Mouse (Mus musculus): ENCODE data around the gene Gstm3.
A peak's percentile ranks its signal among the peaks of the same experiment; 100 is the strongest.
"Not testable (repeated sequence)": the region's sequence is repeated elsewhere in the genome, so short reads cannot be mapped to it uniquely, and the experiment has no call there.

The Gstm3 gene

GRCm38 (mm10) chr3:107974237-107974636 lies 5.2 kb upstream of the Gstm3 start:
- DNase-seq (ENCODE audit: low read depth, low spot score): no peak

- no peak for DNase-seq (ENCODE audit: low read depth, low spot score)
Measured at GRCm38 (mm10) chr3:107972070-107972469, 3.0 kb upstream of the Gstm3 start.

- DNase-seq (ENCODE audit: low read depth, low spot score): not testable (repeated sequence)
Measured at GRCm38 (mm10) chr3:107971101-107971500, 2.0 kb upstream of the Gstm3 start.

- DNase-seq (ENCODE audit: low read depth, low spot score): no peak
Measured at GRCm38 (mm10) chr3:107966631-107967030, 2.5 kb downstream of the Gstm3 start.

GRCm38 (mm10) chr3:107965592-107965991 lies 3.5 kb downstream of the Gstm3 start:
- no peak for DNase-seq (ENCODE audit: low read depth, low spot score)

- no peak for DNase-seq (ENCODE audit: low read depth, low spot score)
Measured at GRCm38 (mm10) chr3:107964656-107965308, 4.3 kb downstream of the Gstm3 start.

- no peak for DNase-seq (ENCODE audit: low read depth, low spot score)
Measured at GRCm38 (mm10) chr3:107964026-107964425, 5.1 kb downstream of the Gstm3 start.

- not testable (repeated sequence) for DNase-seq (ENCODE audit: low read depth, low spot score)
Measured at GRCm38 (mm10) chr3:107955260-107955659, 13.8 kb downstream of the Gstm3 start.

GRCm38 (mm10) chr3:107953906-107954305 lies 15.2 kb downstream of the Gstm3 start:
- DNase-seq (ENCODE audit: low read depth, low spot score): no peak

GRCm38 (mm10) chr3:107953328-107953755 lies 15.7 kb downstream of the Gstm3 start:
- DNase-seq (ENCODE audit: low read depth, low spot score): peak; percentile 31

- DNase-seq (ENCODE audit: low read depth, low spot score): no peak
Measured at GRCm38 (mm10) chr3:107950531-107950930, 18.6 kb downstream of the Gstm3 start.

GRCm38 (mm10) chr3:107949461-107949860 lies 19.6 kb downstream of the Gstm3 start:
- not testable (repeated sequence) for DNase-seq (ENCODE audit: low read depth, low spot score)

GRCm38 (mm10) chr3:107945729-107946128 lies 23.4 kb downstream of the Gstm3 start:
- DNase-seq (ENCODE audit: low read depth, low spot score): peak; percentile 24

GRCm38 (mm10) chr3:107943239-107943990 lies 25.7 kb downstream of the Gstm3 start, which contains the start of gene Gstm6:
Gstm6 (minus strand) TSS chr3:107943749.
- no peak for DNase-seq (ENCODE audit: low read depth, low spot score)

GRCm38 (mm10) chr3:107941261-107941660 lies 27.8 kb downstream of the Gstm3 start:
- no peak for DNase-seq (ENCODE audit: low read depth, low spot score)

GRCm38 (mm10) chr3:107940524-107940923 lies 28.6 kb downstream of the Gstm3 start:
- no peak for DNase-seq (ENCODE audit: low read depth, low spot score)

- no peak for DNase-seq (ENCODE audit: low read depth, low spot score)
Measured at GRCm38 (mm10) chr3:107939830-107940229, 29.3 kb downstream of the Gstm3 start.

GRCm38 (mm10) chr3:107939403-107939802 lies 29.7 kb downstream of the Gstm3 start:
- peak; percentile 55 for DNase-seq (ENCODE audit: low read depth, low spot score)

GRCm38 (mm10) chr3:107935888-107936287 lies 33.2 kb downstream of the Gstm3 start:
- DNase-seq (ENCODE audit: low read depth, low spot score): no peak

GRCm38 (mm10) chr3:107935268-107935667 lies 33.8 kb downstream of the Gstm3 start:
- DNase-seq (ENCODE audit: low read depth, low spot score): no peak

GRCm38 (mm10) chr3:107932128-107932527 lies 37.0 kb downstream of the Gstm3 start:
- no peak for DNase-seq (ENCODE audit: low read depth, low spot score)

GRCm38 (mm10) chr3:107931670-107932069 lies 37.4 kb downstream of the Gstm3 start, which contains the start of gene Gstm7:
Gstm7 (minus strand) TSS chr3:107931817.
- DNase-seq (ENCODE audit: low read depth, low spot score): peak; percentile 80

- no peak for DNase-seq (ENCODE audit: low read depth, low spot score)
Measured at GRCm38 (mm10) chr3:107931134-107931533, 37.9 kb downstream of the Gstm3 start.

Measured in CD4-positive, CD25-positive, alpha-beta regulatory T cell, adult 2 months (primary cell).